Mouse (Mus musculus): Measurements from ENCODE around the gene Spata17. TPM values are rescaled to one million over a fixed set of nuclear protein-coding genes. Genes with fewer than 3 reads are reported as not detected.
"Not testable (repeated sequence)": the region's sequence is repeated elsewhere in the genome, so short reads cannot be mapped to it uniquely, and the experiment has no call there.

Spata17 gene
- polyA plus RNA-seq, 1 experiment: 0.65 TPM

- Histone ChIP-seq H3K27ac (ENCODE audit: insufficient read depth, low read length) (no peak overlapping the region), H3K4me3 (ENCODE audit: insufficient read depth, low read length) (no peak overlapping the region), H3K4me1 (ENCODE audit: control insufficient read depth, insufficient read depth, low read length) (no peaks in the 10 kb centered on the region; the same call in 1 of the 2 replicates)
- TF ChIP-seq CTCF (IDR thresholded peaks at IDR 0.05; ENCODE audit: borderline replicate concordance, insufficient read depth, low read length): no peak
- TF ChIP-seq POLR2A (IDR thresholded peaks at IDR 0.05; ENCODE audit: low read depth, low read length): no peak
These were observed 79.4 kb downstream of the Spata17 start for GRCm38 (mm10) chr1:187135887-187136286.

- Histone ChIP-seq H3K27ac (ENCODE audit: insufficient read depth, low read length) (no peak overlapping the region), H3K4me1 (ENCODE audit: control insufficient read depth, insufficient read depth, low read length) (no peaks in the 10 kb centered on the region; the same call in 1 of the 2 replicates), H3K4me3 (ENCODE audit: insufficient read depth, low read length) (no peak overlapping the region)
- TF ChIP-seq POLR2A (IDR thresholded peaks at IDR 0.05; ENCODE audit: low read depth, low read length): no peak
- TF ChIP-seq CTCF (IDR thresholded peaks at IDR 0.05; ENCODE audit: borderline replicate concordance, insufficient read depth, low read length): no peak
These were observed 81.4 kb downstream of the Spata17 start for GRCm38 (mm10) chr1:187133841-187134240.

GRCm38 (mm10) chr1:187132348-187132747 is 82.9 kb downstream of the Spata17 start:
- no peak for TF ChIP-seq POLR2A (IDR thresholded peaks at IDR 0.05; ENCODE audit: low read depth, low read length)
- no peak for TF ChIP-seq CTCF (IDR thresholded peaks at IDR 0.05; ENCODE audit: borderline replicate concordance, insufficient read depth, low read length)

GRCm38 (mm10) chr1:187127548-187127947 is 87.7 kb downstream of the Spata17 start:
- not testable (repeated sequence) for H3K4me1 ChIP-seq (ENCODE audit: control insufficient read depth, insufficient read depth, low read length); H3K27ac ChIP-seq (ENCODE audit: insufficient read depth, low read length); H3K4me3 ChIP-seq (ENCODE audit: insufficient read depth, low read length)

More at GRCm38 (mm10) chr1:187132348-187132747, 82.9 kb downstream of the Spata17 start:
- Histone ChIP-seq H3K4me3 (ENCODE audit: insufficient read depth, low read length) (no peak overlapping the region), H3K27ac (ENCODE audit: insufficient read depth, low read length) (no peak overlapping the region), H3K4me1 (ENCODE audit: control insufficient read depth, insufficient read depth, low read length) (no peaks in the 10 kb centered on the region; the same call in 1 of the 2 replicates)

- no peak overlapping the region for H3K27ac ChIP-seq (ENCODE audit: insufficient read depth, low read length)
- H3K4me3 ChIP-seq (ENCODE audit: insufficient read depth, low read length): no peak overlapping the region
- H3K4me1 ChIP-seq (ENCODE audit: control insufficient read depth, insufficient read depth, low read length): no peaks in the 10 kb centered on the region
- TF ChIP-seq CTCF (IDR thresholded peaks at IDR 0.05; ENCODE audit: borderline replicate concordance, insufficient read depth, low read length) (no peak), POLR2A (IDR thresholded peaks at IDR 0.05; ENCODE audit: low read depth, low read length) (no peak)
These were observed 89.5 kb downstream of the Spata17 start for GRCm38 (mm10) chr1:187125733-187126132.

- TF ChIP-seq POLR2A (IDR thresholded peaks at IDR 0.05; ENCODE audit: low read depth, low read length): no peak
- no peak for TF ChIP-seq CTCF (IDR thresholded peaks at IDR 0.05; ENCODE audit: borderline replicate concordance, insufficient read depth, low read length)
- Histone ChIP-seq H3K4me1 (ENCODE audit: control insufficient read depth, insufficient read depth, low read length) (no peaks in the 10 kb centered on the region), H3K4me3 (ENCODE audit: insufficient read depth, low read length) (no peak overlapping the region), H3K27ac (ENCODE audit: insufficient read depth, low read length) (no peak overlapping the region)
These were observed 90.3 kb downstream of the Spata17 start for GRCm38 (mm10) chr1:187124967-187125366.

GRCm38 (mm10) chr1:187119300-187119699 is 96.0 kb downstream of the Spata17 start:
- Histone ChIP-seq H3K4me1 (ENCODE audit: control insufficient read depth, insufficient read depth, low read length) (no peaks in the 10 kb centered on the region), H3K27ac (ENCODE audit: insufficient read depth, low read length) (no peak overlapping the region), H3K4me3 (ENCODE audit: insufficient read depth, low read length) (no peak overlapping the region)
- no peak for TF ChIP-seq POLR2A (IDR thresholded peaks at IDR 0.05; ENCODE audit: low read depth, low read length)
- no peak for TF ChIP-seq CTCF (IDR thresholded peaks at IDR 0.05; ENCODE audit: borderline replicate concordance, insufficient read depth, low read length)

GRCm38 (mm10) chr1:187118108-187118507 is 97.2 kb downstream of the Spata17 start:
- Histone ChIP-seq H3K4me3 (ENCODE audit: insufficient read depth, low read length) (no peak overlapping the region), H3K4me1 (ENCODE audit: control insufficient read depth, insufficient read depth, low read length) (no peaks in the 10 kb centered on the region), H3K27ac (ENCODE audit: insufficient read depth, low read length) (no peak overlapping the region)
- TF ChIP-seq POLR2A (IDR thresholded peaks at IDR 0.05; ENCODE audit: low read depth, low read length) (no peak), CTCF (IDR thresholded peaks at IDR 0.05; ENCODE audit: borderline replicate concordance, insufficient read depth, low read length) (no peak)

GRCm38 (mm10) chr1:187113716-187114115 is 101.5 kb downstream of the Spata17 start:
- Histone ChIP-seq H3K4me1 (ENCODE audit: control insufficient read depth, insufficient read depth, low read length) (no peaks in the 10 kb centered on the region), H3K4me3 (ENCODE audit: insufficient read depth, low read length) (no peak overlapping the region), H3K27ac (ENCODE audit: insufficient read depth, low read length) (no peak overlapping the region)
- TF ChIP-seq CTCF (IDR thresholded peaks at IDR 0.05; ENCODE audit: borderline replicate concordance, insufficient read depth, low read length): no peak
- TF ChIP-seq POLR2A (IDR thresholded peaks at IDR 0.05; ENCODE audit: low read depth, low read length): no peak

- no peak for TF ChIP-seq POLR2A (IDR thresholded peaks at IDR 0.05; ENCODE audit: low read depth, low read length)
- TF ChIP-seq CTCF (IDR thresholded peaks at IDR 0.05; ENCODE audit: borderline replicate concordance, insufficient read depth, low read length): no peak
- H3K4me3 ChIP-seq (ENCODE audit: insufficient read depth, low read length): no peak overlapping the region
- H3K4me1 ChIP-seq (ENCODE audit: control insufficient read depth, insufficient read depth, low read length): no peaks in the 10 kb centered on the region
- no peak overlapping the region for H3K27ac ChIP-seq (ENCODE audit: insufficient read depth, low read length)
These were observed 113.1 kb downstream of the Spata17 start for GRCm38 (mm10) chr1:187102130-187102529.

GRCm38 (mm10) chr1:187101202-187101601 is 114.1 kb downstream of the Spata17 start:
- H3K4me1 ChIP-seq (ENCODE audit: control insufficient read depth, insufficient read depth, low read length): no peaks in the 10 kb centered on the region
- H3K27ac ChIP-seq (ENCODE audit: insufficient read depth, low read length): no peak overlapping the region
- no peak for TF ChIP-seq POLR2A (IDR thresholded peaks at IDR 0.05; ENCODE audit: low read depth, low read length)
- no peak for TF ChIP-seq CTCF (IDR thresholded peaks at IDR 0.05; ENCODE audit: borderline replicate concordance, insufficient read depth, low read length)
- H3K4me3 ChIP-seq (ENCODE audit: insufficient read depth, low read length): no peak overlapping the region
